Mouse (Mus musculus) testis, postnatal 14 days (tissue): ENCODE data around the gene Slc25a16.
"Not testable (repeated sequence)": the region's sequence is repeated elsewhere in the genome, so short reads cannot be mapped to it uniquely, and the experiment has no call there.

ENCODE experiments used
- DNase-seq: peaks from one replicate; pipeline ENCODE4 v3.0.0; 2021; ENCODE audit warnings: low spot score

The Slc25a16 gene

DNA sequence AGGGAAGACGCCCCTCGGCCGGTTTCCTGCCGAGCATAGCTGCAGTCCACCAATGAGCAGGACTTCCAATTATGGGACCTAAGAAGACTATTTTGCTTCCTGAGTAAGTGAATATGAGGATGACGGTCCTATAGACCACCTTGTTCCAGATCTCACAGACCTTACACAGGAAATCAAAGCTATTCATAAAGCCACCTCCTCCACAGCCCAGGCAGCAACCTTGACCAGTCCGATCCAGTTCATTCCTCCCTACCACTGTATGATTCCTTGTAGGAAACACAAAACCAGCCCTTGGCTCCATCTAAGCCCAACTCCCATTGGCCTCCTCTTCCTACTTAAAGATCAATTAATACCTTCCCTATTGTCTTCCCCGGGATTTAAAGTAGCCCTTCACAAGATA, 14.1 kb upstream of the Slc25a16 start:
- DNase-seq: no peak

DNA sequence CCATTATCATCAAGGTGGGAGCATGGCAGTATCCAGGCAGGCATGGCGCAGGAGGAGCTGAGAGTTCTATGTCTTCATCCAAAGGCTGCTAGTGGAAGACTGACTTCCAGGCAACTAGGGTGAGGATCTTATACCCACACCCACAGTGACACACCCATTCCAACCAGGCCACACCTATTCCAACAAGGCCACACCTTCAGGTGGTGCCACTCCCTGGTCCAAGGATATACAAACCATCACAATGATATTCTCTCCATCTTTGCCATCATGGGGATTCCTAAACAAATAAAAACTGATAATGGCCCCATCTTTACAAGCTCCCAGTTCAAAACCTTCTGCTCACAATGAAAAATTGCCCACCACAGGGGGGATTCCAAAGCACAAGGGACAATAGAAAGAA, 11.5 kb upstream of the Slc25a16 start, which contains the start of gene Tet1:
TSS of gene Tet1 (minus strand) at position 101 of the 400 bp plus-strand sequence.
- DNase-seq: not testable (repeated sequence)

DNA sequence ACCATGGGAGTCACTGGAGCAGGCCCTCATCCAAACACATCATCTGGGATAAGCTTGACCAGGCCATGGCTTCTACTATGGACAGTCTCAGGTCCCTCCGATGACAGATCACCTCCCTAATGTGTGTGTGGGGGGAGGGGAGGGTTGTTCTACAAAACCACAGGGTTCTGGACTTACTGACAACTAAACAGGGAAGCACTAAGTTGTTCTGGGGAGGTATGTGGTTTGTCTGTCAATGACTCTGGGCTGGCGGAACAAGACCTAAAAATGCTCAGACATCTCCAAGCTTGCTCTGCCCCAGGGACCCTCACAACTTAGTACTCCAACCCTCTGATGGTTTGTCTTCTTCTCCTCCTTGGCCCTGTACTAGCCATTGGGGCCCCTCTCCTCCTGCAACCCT, 9.3 kb upstream of the Slc25a16 start:
- no peak for DNase-seq

DNA sequence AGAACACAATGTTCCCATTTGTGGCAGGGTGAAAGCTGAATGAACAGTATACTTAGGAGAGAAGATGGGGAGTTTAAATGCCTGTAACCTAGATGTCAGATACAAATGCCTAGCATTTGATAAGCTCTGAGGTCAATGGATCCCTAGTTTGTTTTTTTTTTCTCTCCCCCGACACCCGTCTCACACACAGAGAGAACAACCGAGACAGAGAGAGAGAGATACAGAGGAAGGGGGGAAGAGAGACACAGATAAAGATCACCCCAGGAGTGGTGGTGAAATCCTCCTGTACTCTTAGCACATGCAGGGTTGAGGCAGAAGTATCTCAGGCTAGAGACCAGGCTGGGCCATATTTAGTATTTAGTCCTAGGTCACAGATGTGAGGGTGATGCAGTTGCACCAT, 1.4 kb upstream of the Slc25a16 start:
- DNase-seq: no peak

DNA sequence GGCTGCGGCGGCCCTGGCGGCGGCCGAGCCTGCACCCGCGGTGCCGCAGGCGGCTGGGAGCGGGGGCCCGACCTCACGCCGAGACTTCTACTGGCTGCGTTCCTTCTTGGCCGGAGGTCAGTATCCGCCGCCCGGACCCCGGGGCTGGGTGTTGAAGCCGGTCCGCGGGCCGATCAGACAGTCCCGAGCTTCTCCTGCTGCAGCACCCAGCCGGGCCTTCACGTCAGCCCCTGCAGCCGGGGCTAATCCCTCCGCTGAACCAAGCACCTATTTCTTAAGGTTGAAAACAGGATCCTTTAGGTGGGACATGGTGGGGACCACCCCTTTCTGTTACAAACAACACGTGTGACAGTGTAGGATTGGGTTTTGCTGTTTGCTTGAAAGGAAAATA, 328 bp downstream of the Slc25a16 start:
- no peak for DNase-seq

DNA sequence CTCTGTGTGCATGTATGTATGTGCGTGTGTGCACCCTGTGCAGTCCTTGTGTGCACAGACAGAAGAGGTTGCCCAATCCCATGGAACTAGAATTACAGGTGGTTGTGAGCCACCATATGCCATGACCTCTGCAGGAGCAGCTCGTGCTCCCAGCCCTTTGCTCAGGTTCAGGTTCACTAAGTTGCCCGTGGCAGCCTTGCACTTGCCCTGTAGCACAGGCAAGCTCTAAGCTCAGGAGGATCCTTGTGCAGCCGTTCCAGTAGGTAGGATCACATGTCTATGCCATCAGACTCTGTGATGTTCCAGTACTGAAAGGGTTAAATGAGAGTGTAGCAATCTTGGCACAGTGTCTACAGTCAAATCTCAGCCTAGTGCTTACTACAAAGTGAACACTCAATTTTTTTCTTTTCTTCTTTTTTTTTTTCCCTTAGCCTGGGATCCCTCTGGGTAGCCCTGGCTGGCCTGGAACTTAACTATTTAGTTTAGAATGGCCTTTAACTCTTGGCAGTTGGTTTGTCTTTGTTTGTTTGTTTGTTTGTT, 3.7 kb downstream of the Slc25a16 start:
- DNase-seq: no peak

DNA sequence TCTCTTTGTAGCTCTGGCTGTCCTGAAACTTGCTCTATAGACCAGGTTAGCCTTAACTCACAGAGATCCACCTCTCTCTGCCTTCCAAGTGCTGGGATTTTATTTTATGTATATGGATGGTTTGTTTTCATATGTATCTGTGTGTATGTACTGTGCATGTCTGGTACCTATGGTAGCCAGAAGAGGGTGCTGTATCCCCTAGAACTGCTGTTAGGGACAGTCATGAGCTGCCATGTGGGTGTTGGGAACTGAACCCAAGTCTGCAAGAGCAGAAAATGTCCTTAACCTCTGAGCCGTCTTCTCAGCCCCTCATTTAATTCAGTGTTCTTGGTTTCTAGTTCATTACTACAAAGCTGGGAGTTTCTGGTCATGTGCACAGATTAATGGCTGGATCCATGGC, 11.9 kb downstream of the Slc25a16 start:
- no peak for DNase-seq

DNA sequence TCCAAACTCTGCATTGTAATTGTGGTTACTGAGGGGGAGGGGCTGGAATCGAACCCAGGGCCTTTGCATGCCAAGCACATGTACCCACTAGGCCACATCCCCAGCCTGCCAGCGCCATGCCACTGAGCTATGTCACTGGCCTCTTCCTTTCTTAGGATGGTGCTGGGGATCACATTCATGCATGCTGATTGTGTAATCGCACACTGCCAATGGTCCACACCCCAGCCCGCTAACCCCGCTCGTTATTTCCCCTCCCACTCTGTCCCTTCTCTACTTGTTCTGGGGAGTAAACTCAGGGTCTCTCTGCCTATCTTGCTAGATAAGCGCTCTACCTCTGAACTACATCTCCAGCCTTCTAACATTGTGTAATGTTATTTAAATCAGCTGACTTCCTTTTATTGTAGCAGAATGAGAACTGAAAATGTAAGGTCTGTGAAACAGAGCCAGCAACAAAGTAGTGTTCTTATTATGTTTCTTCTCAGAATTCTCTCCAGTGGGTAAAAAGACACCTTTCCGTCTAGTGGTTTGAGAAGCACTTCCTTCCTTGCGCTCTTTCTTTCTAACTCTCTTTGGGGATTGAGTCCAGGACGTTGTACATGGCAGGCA, 24.6 kb downstream of the Slc25a16 start:
- no peak for DNase-seq

DNA sequence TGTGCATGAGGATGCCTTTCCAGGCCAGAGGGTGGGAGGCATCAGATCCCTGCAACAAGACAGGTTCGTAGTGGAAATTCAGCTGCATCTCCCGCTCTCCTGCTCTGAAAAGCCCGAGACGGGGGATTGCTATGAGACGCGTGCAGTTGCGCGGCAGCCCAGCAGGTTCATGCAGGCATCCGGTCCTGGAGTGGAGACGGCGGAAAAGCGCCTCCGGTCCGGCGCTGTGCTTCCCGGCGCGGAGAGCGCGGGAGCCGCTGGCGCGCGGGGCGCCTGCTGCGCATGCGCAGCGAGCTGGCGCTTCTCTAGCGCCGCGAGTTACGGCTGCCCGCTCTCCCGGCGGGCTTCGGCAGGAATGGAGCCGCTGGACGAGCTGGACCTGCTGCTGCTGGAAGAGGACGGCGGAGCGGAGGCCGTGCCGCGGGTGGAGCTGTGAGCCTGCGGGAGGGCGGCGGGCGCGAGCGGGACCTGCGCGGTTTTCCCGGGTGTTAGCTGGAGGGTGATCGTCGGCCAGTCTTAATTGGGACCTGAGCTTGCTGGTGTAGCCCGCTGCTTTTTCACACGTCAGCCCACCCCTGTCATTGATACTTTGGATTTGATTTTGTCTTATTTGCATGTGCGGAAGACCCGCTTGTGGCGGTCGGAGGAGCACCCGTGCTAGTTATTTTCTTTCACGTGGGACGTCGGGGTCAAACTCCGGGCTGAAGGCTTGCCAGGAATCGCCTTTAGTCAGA, 26.5 kb downstream of the Slc25a16 start, which contains the start of gene Dna2:
TSS of gene Dna2 (plus strand) at position 289 of the 734 bp plus-strand sequence.
- peak; percentile 83 for DNase-seq

DNA sequence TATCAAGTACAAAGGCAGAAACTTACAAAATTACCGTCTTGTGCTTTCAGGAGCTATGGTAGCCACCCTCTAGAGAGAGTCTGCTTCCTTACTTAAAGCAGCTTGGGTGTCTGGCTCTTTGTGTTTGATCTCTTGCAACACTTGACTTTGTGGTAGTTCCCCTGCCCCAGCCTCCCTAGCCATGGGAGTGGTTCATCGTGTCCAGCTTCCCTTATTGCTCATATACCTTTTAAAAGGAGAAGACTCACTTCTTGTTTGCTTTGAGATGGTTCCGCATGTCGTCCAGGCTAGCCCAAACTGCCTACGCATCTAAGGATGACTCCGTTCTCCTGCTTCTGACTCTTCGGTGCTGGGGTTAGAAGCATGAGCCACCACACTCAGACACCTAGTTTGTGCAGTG, 28.1 kb downstream of the Slc25a16 start:
- peak; percentile 16 for DNase-seq

DNA sequence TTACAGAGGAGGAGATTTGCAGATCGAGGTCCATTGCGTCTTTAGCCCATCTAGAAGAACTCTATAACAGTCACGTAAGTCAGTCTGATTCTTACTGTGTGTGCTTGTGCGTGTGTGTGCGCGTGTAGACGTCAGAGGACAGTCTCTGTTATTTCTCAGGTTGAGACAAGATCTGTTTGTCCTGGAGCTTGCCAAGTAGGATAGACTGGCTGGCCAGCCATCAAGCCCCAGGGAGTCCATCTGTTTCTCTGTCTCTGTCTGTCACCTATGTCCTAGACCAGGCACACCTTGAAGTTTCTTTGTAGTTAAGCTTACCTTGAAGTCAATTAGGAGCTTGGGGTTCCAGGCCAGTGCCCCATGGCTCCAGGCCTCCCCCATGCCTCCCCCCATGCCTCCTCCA, 43.5 kb downstream of the Slc25a16 start:
- DNase-seq: no peak

DNA sequence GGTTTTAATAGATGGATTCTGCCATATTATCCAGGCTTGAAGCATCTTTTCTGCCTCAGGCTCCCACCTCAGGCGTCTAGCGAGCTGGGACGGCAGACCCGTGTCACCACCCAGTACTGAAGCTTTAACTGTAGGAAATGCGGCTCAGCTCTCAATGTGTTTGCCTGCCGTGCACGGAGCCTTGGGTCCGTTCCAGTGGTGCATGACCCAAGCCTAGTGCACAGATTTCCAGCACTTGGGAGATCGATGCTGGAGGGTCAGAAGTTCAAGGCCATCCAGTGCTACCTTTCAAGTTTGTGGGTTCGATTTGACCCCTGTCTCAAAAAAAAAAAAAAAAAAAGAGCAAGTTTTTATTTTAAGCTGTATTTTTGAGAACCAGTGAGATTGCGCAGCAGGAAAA, 45.4 kb downstream of the Slc25a16 start:
- no peak for DNase-seq

DNA sequence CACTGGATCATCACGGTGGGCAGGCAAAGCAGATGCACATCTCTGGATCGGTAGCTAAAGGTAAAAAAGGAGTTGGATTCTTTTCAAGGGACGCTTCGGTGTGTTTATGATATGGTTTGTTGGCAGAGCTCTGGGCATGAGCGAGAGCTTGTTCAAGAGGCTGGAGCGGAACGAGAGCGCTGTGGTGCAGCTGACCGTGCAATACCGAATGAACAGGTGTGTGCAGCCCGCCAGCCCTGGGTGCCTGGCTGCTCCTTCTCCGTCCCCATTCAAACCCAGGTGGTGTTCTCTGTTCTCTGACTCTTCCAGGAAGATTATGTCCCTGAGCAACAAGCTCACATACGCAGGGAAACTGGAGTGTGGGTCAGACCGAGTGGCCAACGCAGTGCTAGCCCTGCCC, 45.9 kb downstream of the Slc25a16 start:
- no peak for DNase-seq

DNA sequence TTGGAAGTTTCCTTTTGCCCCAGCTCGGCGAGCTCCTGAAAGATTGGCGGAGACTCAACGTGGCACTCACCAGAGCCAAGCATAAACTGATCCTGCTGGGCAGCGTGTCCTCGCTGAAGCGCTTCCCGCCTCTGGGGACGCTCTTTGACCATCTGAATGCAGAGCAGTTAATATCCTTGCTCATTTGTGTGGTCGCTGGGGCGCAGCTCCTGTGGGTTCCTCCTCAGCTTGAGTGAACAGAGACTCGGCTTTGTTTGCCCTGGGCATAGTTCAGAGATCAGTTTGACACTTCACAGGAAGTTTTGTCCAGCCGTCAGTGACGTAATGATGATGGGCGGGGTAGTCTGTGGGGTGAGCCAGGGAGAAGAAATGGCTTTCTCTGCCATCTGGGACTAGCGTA, 51.4 kb downstream of the Slc25a16 start:
- no peak for DNase-seq

DNA sequence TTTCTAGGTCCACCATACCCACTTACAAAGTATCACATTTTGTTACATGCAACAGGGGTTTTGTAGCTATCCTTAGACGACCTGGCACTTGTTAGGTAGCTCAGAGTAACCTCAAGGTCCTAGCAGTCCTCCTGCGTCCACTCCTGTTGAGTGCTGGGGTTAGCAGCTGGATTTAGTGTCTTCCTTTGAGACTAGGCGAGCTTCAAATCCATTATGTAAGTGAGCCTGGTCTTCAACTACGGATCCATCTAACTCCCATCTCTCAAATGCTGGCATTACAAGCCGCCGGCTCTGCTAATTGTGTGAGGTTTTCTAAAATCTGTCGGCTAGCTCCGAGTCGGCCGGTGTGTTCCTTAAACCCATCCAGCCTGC, 59.2 kb downstream of the Slc25a16 start:
- peak; percentile 29 for DNase-seq

DNA sequence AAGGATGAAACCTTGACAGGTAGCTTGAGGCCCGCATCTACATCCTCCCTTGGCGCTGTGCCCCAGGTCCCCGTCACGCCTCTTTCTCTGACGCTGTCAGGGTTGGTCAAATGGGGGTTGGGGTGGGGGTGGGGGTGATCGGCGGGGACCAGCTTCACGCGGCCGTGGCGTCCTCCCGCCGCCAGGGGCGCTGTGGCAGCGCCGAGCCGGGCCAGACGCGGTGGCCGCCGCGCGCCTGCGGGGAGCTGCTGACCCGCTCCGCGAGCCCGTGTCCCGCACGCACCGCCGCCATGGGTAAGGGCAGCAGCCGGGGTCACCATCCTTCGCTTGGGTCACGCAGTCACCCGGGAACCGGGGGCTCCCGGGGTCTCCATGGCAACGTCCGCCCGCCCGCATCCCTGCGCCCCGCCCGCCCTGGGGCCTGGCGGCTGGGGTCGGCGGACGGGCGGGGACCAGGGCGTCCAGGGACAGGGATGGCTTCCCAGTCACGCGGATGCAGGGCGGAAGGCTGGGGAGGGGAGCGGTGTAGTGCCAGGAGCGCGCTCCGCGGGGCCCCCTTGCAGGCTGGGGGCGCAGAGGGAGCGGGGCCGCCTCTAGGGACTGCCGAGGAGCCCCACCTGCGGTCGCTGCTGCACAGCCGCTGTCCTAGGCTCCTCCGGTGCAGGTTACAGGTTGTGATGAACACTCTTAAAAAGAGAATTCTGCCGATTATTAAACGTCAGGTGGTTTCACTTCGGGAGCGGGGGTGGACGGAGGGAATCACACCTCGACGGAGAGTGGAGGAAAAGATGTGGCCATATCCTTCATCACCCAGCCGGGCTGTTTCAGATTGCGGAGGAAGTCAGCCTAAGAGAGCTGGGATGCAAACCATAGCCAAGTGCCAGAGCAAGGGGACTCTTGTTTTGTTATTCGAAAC, 59.9 kb downstream of the Slc25a16 start, which contains the start of gene Rufy2:
TSS of gene Rufy2 (plus strand) at position 185 of the 916 bp plus-strand sequence.
- peak; percentile 75 for DNase-seq

DNA sequence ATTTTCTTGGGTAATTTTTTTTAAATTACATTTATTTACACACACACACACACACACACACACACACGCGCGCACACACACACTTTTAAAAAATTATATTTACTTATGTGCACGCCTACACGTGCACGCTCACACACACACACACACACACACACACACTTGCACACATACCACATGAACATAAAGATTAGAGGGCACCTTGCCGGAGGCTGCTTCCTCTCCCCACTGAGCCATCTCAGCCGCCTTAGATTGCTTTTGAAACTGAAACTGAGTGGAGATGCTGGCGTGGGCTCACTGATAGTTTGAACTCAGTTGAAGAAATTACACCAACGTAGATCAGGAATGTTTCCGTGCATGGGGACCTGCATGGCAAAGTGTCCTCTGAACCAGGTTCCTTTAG, 63.6 kb downstream of the Slc25a16 start:
- DNase-seq: no peak

DNA sequence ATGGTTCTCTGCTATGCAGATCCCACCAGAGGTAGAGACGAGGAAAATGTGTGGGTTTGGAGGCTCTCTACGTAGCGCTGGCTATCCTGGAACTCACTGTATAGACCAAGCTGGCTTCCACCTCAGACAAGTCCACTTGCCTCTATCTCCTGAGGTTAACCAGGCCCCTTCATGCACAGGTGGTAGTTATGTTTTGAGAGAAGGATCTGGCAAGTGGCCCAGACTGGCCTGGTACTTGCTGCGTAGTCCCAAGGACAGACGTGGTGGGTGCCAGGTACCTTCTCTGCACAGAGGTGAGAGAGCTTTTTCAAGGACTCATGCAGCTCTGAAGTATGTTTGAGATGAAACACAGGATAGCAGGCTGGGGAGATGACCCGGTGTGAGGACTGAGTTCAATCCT, 64.1 kb downstream of the Slc25a16 start:
- no peak for DNase-seq

DNA sequence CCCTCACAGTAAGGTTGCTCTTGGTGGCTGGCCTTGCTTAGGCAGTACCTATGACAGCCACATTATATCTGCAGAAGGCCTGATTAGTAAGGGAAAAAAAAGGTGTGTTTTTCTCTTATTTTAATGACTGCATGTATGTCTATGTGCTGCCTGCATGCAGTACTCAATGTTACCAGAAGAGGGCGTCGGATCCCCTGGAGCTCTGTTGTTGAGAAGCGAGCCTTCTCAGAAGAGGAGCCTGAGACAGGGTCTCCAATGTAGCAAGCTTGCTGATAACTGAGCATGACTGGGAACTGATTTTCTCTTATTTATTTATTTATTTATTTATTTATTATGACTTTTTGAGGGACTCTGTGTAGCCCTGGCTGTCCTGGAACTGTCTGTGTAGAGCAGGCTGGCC, 66.9 kb downstream of the Slc25a16 start:
- peak; percentile 73 for DNase-seq

DNA sequence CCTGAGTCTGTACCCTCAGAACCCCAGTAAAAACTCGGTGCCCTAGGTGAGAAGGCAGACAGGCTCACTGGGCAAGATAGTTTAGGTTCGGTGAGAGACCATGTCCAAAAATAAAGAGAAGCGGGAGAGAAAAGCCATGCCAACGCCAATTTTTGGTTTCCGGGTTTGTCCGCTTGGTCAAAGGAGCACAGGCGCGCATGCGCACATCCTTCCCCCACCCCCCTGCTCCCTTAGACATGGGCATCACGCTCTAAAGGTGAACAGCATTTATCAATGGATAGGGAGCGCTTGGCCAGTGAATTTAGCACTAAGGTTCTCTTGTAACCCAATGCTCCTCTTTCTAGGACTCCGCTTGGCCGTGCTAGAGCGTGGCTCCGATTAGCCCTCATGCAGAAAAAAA, 70.2 kb downstream of the Slc25a16 start:
- peak; percentile 46 for DNase-seq

DNA sequence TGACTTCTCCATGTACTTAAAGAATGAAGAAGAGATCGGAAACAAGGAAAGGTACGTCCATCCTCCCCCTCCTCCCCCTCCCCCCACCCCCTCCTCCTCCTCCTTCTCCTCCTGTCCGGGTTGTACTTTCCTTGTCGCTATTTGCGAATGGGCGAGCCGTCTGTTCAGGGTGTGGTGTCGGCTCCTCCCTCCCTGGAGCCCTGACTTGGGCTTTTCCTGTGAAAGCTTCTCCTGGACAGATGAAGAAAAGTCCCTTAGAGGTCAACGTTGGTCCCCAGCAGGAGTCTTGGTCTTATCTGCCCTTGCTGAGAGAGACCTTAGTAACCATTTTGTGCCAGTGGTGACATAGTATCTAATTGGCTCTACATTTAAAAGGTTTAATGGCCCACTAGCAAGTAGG, 73.6 kb downstream of the Slc25a16 start:
- no peak for DNase-seq
